Mouse (Mus musculus) heart, postnatal 36 days (tissue): ENCODE measurements around the gene Gtpbp4. TPM values are rescaled to one million over a fixed set of nuclear protein-coding genes. Genes with fewer than 3 reads are reported as not detected.
"Not testable (repeated sequence)": the region's sequence is repeated elsewhere in the genome, so short reads cannot be mapped to it uniquely, and the experiment has no call there.

Experiments used
- DNase-seq, 2 experiments: peaks; one replicate each; pipeline ENCODE4 v3.0.0; 2021 to 2022
- intact Hi-C: fragments of 180-260 bp; cut with DNase I; formaldehyde crosslinking; loops from one replicate; pipeline ENCODE4 v1.15.1; 2025
- total RNA-seq, 2 experiments: library from RNA; stranded (reverse); gene quantifications; 2 replicates each; pipeline ENCODE4 v1.2.3; 2021

The Gtpbp4 gene
- total RNA-seq, 2 experiments from 2014 or later, result 39.5 to 42.0 TPM

DNA sequence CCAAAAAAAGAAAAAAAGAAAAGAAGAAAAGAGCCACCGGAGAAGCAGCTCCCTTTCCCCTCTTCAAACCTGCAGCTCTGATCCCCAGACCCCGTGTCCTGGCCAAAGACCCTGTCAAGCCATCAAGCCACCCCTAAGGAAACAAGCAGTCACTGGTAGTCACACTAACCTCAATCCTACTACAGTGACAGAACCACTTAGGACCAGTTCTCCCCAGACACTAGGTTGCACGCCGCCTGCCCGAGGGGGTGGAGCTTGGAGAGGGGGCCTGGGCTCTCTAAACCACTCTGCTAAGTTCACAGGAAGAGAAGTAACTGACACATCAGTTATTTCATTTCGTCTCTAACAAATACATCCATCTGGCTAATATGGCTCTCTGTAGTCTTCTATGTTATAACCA is 3.7 kb downstream of the Gtpbp4 start:
- intact Hi-C loops, result loop anchor here (10.0 kb wide), 2 partner anchors 173 to 773 kb away; partner anchors contain the start of gene Zmynd11

DNA sequence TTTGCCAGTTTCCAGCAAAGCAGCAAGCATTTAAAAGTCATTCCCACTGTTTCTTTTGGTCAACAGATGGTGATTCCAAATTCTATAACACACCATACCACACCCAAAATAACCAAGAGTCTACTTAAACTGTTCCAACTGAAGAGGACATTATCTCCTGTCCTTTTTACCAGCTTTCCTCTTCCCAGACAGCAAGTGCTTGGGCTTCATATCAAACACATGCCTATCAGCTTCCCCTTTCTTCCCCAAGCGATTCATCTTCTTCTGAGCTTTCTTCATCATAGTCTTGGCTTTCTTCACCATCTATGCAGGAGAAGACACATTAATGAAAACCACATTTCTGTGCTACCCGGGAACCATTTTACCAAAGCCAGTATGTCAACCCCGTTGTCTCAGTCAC is 22.9 kb downstream of the Gtpbp4 start:
- DNase-seq, result no peak
- intact Hi-C loops, result no loop called here

More for the DNA sequence above, 3.7 kb downstream of the Gtpbp4 start:
- no peak for DNase-seq

DNA sequence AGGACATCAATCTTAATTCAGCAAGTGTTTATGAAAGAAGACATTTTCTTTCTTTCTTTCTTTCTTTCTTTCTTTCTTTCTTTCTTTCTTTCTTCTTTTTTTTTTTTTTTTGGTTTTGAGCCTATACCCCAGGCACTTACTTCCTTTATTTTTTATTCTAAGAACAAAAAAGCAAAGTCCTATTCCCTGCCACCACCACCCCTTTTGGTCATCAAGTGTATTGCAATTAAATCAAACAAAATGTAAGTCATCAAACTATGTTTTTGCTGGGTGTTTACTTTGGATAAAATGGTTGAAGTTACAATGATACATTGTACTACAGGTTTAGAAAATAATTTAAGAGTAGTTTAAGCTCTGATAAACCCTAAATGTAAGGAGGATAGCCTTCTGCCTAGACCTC is 23.5 kb downstream of the Gtpbp4 start:
- DNase-seq, result no peak
- intact Hi-C loops, result no loop called here

DNA sequence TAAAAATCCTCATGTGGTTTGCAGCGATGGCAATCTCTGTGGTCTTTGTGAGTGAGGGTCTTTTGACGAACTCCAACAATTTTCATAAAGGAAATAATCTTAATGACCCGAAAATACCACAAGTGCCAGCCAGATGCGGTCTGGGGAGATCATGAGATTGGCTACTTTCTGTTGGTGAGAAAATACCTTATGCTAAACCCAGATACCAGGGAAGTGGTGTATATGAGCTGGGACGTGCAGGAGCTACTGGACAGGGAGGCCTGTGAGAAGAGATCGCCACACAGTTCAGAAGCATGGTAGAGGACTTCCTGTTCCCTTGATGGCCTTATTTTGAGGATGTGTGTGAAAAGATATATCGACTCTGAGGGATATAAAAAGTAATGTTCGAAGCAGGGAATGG is 28.1 kb downstream of the Gtpbp4 start:
- intact Hi-C loops, result no loop called here

DNA sequence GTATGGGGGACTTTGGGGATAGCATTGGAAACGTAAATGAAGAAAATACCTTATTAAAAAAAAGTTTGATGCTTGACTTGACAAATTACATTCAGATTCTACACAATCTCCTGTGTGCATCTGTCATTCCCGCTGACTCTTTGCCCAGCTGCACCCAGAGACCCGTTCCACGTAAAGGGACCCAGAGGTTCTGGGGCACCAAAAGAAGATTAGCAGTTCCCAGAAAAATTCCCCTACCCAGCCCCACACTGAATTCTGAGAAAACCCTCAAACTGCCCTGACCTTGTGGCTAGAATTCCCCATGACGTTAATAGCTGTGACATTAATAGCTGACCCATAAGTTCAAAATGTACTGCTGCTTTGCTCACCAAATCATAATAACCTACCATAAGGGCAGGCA is 30.7 kb downstream of the Gtpbp4 start:
- DNase-seq, result no peak

More for the DNA sequence above, 28.1 kb downstream of the Gtpbp4 start:
- DNase-seq, result no peak

DNA sequence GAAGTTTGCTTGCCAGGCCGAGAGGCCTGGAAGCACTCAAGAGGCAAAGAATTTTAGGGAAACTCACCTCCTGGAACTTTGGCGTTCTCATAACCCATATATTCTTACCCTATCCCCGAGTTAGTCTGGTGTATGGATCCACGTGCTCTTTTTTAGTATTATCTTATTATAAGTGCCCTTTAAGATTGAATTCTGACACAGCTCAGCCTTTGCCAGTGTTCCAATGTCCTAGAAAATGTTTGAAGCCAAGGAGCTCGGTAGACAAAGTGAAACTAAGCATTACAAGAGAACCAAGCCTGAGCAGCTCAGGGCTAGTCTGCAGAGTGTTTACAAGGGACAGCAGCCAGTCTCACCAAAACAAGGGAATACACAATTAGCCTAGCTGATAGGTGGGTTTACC is 33.6 kb downstream of the Gtpbp4 start:
- DNase-seq, intact Hi-C loops: not testable (repeated sequence)

More for the DNA sequence above, 30.7 kb downstream of the Gtpbp4 start:
- intact Hi-C loops, result no loop called here

DNA sequence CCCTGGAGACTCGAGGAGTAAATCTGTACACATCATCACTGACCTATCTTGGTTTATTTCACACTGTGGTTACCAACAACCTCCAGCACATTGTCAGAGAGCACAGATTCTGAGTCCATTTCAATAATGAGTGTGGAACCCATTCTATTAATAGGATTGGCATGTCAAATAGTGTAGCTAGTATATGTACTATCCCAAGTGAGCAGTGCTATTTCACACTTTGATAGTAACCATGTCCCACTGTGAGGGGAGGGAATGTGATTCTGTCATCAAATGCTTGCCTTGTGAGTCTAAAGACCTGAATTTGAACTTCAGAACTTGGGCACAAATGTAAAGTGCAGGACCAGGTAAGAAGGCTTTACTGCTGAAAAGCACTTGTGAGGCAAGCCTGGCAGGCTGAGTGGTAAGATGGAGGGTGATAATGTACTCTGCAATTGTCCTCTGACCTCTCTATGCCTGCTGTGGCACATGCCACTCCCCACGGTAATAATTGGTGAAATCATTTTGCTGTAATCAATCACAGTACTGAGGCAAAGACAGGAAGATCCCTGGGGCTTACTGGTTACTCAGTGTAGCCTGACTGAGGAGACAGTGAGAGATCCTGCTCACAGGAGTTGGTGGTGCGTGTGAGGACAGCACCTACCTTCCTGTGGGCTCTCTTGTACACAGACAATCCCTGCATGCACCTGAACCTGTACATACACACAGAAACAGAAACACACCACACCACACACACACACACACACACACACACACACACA is 34.6 kb downstream of the Gtpbp4 start:
- DNase-seq, intact Hi-C loops: not testable (repeated sequence)

DNA sequence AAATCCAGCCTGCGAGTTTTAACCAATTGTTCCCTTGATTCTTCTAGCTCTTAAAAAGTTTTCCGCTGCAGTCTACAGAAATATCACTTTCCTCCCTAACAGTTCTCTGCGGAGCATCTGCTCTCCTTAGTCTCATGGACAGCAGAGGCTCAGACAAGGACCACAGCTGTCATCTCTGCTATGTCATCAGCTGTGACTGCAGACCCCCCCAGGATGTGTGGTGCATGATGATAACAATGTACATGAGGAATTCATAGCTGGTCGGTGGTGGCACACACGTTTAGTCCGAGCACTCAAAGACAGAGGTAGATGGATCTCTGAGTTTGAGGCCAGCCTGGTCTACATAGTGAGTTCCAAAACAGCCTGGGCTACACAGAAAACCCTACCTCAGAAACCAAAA is 36.3 kb downstream of the Gtpbp4 start:
- DNase-seq, intact Hi-C loops: not testable (repeated sequence)

DNA sequence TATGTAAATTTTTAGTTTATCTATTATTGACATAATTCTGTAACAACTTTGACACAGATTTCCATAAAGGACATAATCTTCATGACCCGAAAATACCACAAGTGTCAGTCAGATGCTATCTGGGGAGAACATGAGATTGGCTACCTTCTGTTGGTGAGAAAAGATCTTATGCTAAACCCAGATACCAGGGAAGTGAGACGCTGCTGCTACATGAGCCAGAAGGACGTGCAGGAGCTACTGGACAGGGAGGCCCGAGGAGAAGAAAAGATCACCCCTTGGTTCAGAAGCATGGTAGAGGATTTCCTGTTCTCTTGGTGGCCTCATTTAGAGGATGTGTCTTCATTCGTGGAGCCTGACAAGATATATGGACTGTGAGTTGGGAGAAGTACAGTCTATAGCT is 36.8 kb downstream of the Gtpbp4 start:
- DNase-seq, intact Hi-C loops: not testable (repeated sequence)

DNA sequence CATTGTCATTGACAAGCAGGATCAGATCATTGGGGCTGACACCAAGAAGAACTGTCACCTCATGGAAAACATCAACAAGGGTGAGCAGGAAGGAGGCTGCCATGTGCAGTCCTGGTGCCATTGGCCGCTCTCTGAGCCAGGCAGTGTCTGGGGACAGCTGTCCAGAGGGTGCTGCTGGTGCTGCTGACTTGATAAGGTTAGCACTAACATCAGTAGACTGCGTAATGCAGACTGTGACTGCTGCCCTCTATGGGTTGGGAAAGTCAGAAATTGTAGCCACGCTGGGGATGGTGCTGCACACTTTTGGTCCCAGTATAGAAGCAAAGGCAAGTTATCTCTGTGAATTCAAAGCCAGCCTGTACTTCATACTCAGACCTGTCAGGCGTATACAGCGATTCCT is 39.0 kb downstream of the Gtpbp4 start:
- DNase-seq, intact Hi-C loops: not testable (repeated sequence)

DNA sequence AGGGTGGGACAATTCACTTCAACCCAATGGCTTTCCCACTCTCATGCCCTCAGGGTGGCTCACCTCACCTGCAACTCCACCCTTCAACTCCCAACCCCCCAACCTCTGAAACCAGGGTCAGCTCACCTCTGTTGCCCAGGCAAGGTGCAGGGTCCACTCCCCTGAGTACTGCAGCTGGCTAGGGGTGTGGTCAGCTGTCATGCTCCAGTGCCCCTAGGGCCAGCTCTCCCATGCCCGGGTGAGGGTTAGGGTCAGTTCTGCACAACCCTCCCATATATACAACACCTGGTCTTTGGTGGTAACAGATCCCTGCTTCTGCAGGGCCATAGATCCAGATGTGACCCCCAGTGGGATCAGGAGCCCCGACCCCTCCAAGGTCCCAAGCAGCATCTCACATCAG is 40.8 kb downstream of the Gtpbp4 start:
- DNase-seq, intact Hi-C loops: not testable (repeated sequence)

DNA sequence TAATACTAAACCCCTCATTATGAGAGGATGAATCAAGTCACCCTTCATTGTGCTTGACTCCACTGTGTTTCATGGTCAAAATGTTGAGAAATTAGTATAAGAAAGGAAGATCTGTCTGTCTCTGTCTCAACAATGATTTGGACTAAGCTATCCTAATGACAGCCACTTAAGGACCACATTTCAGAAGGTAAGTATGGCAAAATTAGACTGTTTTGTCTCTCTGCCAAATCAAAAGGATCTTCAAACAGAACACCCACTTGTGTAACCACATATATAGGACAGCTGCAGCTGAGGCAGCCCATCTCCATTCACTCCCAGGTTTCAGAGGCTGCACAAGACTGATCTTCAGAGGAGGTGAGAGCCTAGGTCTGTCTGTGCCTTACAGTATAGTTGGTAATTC is 43.3 kb downstream of the Gtpbp4 start, which contains the start of gene Idi2:
Idi2 (plus strand) TSS at position 301 of the 400 bp plus-strand sequence.
- intact Hi-C loops, DNase-seq: not testable (repeated sequence)

DNA sequence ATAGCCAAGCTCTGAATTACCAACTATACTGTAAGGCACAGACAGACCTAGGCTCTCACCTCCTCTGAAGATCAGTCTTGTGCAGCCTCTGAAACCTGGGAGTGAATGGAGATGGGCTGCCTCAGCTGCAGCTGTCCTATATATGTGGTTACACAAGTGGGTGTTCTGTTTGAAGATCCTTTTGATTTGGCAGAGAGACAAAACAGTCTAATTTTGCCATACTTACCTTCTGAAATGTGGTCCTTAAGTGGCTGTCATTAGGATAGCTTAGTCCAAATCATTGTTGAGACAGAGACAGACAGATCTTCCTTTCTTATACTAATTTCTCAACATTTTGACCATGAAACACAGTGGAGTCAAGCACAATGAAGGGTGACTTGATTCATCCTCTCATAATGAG is 47.8 kb downstream of the Gtpbp4 start, which contains the start of gene Gm9745:
Gm9745 (minus strand) TSS at position 101 of the 400 bp plus-strand sequence.
- intact Hi-C loops, DNase-seq: not testable (repeated sequence)

DNA sequence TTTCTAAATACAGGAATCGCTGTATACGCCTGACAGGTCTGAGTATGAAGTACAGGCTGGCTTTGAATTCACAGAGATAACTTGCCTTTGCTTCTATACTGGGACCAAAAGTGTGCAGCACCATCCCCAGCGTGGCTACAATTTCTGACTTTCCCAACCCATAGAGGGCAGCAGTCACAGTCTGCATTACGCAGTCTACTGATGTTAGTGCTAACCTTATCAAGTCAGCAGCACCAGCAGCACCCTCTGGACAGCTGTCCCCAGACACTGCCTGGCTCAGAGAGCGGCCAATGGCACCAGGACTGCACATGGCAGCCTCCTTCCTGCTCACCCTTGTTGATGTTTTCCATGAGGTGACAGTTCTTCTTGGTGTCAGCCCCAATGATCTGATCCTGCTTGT is 52.1 kb downstream of the Gtpbp4 start:
- DNase-seq, intact Hi-C loops: not testable (repeated sequence)

DNA sequence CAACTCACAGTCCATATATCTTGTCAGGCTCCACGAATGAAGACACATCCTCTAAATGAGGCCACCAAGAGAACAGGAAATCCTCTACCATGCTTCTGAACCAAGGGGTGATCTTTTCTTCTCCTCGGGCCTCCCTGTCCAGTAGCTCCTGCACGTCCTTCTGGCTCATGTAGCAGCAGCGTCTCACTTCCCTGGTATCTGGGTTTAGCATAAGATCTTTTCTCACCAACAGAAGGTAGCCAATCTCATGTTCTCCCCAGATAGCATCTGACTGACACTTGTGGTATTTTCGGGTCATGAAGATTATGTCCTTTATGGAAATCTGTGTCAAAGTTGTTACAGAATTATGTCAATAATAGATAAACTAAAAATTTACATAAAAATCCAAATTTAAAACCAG is 54.2 kb downstream of the Gtpbp4 start:
- intact Hi-C loops, DNase-seq: not testable (repeated sequence)

DNA sequence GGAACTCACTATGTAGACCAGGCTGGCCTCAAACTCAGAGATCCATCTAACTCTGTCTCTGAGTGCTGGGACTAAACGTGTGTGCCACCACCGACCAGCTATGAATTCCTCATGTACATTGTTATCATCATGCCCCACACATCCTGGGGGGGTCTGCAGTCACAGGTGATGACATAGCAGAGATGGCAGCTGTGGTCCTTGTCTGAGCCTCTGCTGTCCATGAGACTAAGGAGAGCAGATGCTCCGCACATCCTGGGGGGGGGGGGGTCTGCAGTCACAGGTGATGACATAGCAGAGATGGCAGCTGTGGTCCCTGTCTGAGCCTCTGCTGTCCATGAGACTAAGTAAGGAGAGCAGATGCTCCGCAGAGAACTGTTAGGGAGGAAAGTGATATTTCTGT is 54.8 kb downstream of the Gtpbp4 start:
- intact Hi-C loops, DNase-seq: not testable (repeated sequence)

DNA sequence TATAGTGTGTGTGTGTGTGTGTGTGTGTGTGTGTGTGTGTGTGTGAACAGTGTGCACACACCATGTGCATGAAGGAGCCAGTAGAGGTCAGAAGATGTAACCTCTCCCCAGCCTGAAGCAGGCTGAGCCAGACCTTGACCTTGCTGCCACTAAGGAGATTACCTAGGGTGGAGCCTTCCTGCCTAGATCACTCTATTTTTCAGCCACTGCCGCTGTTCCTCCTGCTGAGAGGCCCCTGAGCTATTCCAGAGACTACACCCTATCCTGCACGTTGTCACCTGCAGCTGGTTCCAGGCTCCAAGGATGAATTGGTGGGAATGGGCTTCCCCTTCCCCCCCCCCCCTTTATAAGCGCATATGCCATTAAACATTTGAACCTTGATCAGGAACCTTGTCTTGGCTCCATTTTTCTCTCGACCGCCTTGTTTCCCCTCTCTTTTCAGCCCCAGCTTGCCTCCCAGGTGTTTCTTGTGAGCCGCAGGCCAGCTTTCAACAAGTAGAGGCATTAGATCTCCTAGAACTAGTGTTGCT is 58.2 kb downstream of the Gtpbp4 start:
- intact Hi-C loops, DNase-seq: not testable (repeated sequence)

DNA sequence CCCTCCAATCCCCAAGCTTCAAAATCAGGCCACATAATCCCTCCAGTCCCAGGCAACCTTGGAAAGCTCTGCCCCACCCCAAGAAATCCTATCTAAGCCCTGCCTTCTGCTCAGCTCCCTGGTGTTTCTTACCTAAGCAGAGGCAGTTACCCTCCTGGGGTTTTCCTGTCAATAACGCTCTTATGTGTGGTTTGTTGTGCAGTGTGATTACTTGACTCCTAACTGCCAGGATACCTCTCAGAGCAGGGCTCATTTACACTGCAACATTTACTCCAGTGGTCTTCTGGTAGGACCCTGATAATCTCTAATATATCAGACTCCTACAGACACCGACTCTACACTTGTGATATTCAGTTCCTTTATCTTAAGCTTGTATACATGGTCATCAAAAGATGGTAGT is 62.4 kb downstream of the Gtpbp4 start:
- no peak for DNase-seq
- intact Hi-C loops, result no loop called here
